Mouse (Mus musculus) stomach, postnatal 0 days (tissue): ENCODE results near the gene Selenon.

Experiments
- CTCF ChIP-seq: IDR thresholded peaks from 2 replicates; pipeline ENCODE4 v1.5.1; 2016; ENCODE audit warnings: antibody characterized with exemption, low read depth, mild to moderate bottlenecking, moderate library complexity
- EP300 ChIP-seq: optimal IDR thresholded peaks from 2 replicates; pipeline ENCODE3; 2016; ENCODE audit warnings: antibody characterized with exemption

DNA sequence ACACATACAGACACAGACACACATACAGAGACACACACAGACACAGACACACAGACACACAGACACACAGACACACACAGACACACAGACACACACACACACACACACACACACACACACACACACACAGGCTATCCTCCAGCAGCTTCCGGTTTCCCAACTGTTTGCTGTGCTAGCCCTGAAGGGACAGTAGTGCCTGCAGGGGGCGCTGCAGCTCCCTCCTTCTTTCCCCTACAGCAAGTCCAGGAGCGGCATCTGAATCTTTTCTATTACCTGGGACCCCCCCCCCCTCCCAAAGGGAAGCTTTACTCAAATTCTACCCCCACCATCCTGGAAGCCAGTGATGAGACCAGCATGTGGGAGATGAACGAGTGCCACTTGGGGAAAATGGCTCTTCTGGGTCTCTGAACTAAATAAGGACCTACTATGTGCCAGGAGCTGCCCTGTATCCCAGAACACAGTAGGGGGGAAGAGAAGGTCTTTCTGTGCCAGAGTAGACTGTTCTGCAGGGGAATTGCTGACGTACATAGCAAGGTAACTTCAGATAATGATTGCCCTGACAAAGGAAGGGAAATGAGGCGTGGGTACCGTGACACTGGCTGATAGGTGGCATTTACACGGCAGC is 4.1 kb upstream of the Selenon start:
- TF ChIP-seq EP300 (no peak), CTCF (peak; percentile 66)
